Comparison of ENCODE assay signal across 23 mouse cellular contexts in the genomic region with DNA sequence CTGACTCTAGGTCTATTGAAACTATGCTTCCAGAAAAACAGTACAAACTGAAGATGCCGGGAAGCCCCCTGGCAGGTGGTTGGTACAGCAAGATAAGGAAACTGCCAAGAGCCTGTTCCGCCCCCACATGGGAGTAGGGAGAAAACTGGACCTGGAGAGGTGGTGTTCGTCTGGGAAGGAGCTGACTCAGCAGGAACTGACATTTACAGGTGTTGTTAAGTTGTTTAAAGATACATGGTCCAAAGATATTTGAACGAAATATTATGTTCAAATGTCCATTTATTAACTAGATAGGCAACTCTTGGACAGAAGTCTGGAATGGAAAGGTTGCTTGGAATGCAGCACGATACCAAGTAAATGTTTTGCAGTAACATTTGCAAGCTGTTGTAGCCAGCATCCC. TPM values are rescaled to one million over a fixed set of nuclear protein-coding genes. Genes with fewer than 3 reads are reported as not detected.
DNase-seq lines count a peak whose midpoint lies in the region; ATAC-seq and TF ChIP-seq lines count a peak whose summit lies in the region.
"Had no signal": no experiment of that assay in that cellular context is flagged by ENCODE, and none has a peak within 500 bp of the region (broad histone marks: within the 10 kb centered on the region; RNA-seq: fewer than 3 reads in every experiment).

No protein-coding gene starts in this region.

- H3K27ac ChIP-seq in ES-E14 (ENCODE audit: insufficient read depth, low read depth, low read length, poor library complexity, severe bottlenecking): no peak overlapping the region
- no peak overlapping the region for H3K27ac ChIP-seq in stomach, embryonic 15.5 days
- H3K27ac ChIP-seq in liver, embryonic 11.5 days (ENCODE audit: low read depth, low read length): no peak overlapping the region
- H3K27ac ChIP-seq: embryonic facial prominence, embryonic 12.5 days; forebrain, embryonic 13.5 days; hindbrain, postnatal 0 days; left cerebral cortex, adult 2 months; limb, embryonic 15.5 days; liver, embryonic 15.5 days had no signal

- intact Hi-C loops in heart, postnatal 14 days (cut with DNase I): no loop called here

- in situ Hi-C loops in ES-E14 (cut with MboI; ENCODE audit: low sequenced_read_pairs in 2 of 2, unreplicated experiment in 2 of 2): no loop called here

- H3K4me1 ChIP-seq in ES-E14 (ENCODE audit: control insufficient read depth in 2 of 2, insufficient read depth in 2 of 2, low read length in 2 of 2, poor library complexity in 1 of 2): no peaks in the 10 kb centered on the region
- 0 out of 2 replicates have a peak, but pooled peaks cover 5% of the 10 kb centered on the region for H3K4me1 ChIP-seq in stomach, embryonic 15.5 days
- H3K4me1 ChIP-seq in liver, embryonic 11.5 days (replicated peaks; ENCODE audit: control insufficient read depth, insufficient read depth, low read length): no peaks in the 10 kb centered on the region
- H3K4me1 ChIP-seq: embryonic facial prominence, embryonic 12.5 days; limb, embryonic 15.5 days; liver, embryonic 15.5 days had no signal

- H3K9me3 ChIP-seq in ES-E14 (ENCODE audit: control insufficient read depth, insufficient read depth, low read depth, low read length): no peaks in the 10 kb centered on the region
- H3K9me3 ChIP-seq in stomach, embryonic 15.5 days: no peaks in the 10 kb centered on the region
- H3K9me3 ChIP-seq in liver, embryonic 11.5 days (ENCODE audit: control insufficient read depth, low read length): no peaks in the 10 kb centered on the region
- H3K9me3 ChIP-seq: embryonic facial prominence, embryonic 12.5 days; forebrain, embryonic 13.5 days; limb, embryonic 15.5 days; liver, embryonic 15.5 days had no signal

- 69% methylated on average over 5 of the region's 5 CpGs for WGBS in stomach, embryonic 15.5 days
- WGBS in liver, embryonic 11.5 days: 61% methylated on average over 5 of the region's 5 CpGs

- H3K27me3 ChIP-seq in stomach, embryonic 15.5 days (replicated peaks): no peaks in the 10 kb centered on the region
- H3K27me3 ChIP-seq in liver, embryonic 11.5 days (replicated peaks; ENCODE audit: control insufficient read depth, insufficient read depth, low read length): no peaks in the 10 kb centered on the region
- H3K27me3 ChIP-seq: embryonic facial prominence, embryonic 12.5 days; forebrain, embryonic 13.5 days; limb, embryonic 15.5 days; liver, embryonic 15.5 days; Patski had no signal

- ATAC-seq in stomach, embryonic 15.5 days (ENCODE audit: insufficient read depth, low FRiP score, low read depth): peak; percentile 14; the same call in 1 of the 2 replicates
- no peak for ATAC-seq in liver, embryonic 11.5 days (replicated peaks; ENCODE audit: low FRiP score)
- ATAC-seq: CD4-positive, CD25-positive, alpha-beta regulatory T cell, adult 4 months; forebrain, embryonic 13.5 days; hindbrain, postnatal 0 days; Patski had no signal

- no peak overlapping the region for H3K4me3 ChIP-seq in ES-E14 (ENCODE audit: insufficient read depth in 1 of 2, low read depth in 1 of 2, low read length in 2 of 2, poor library complexity in 1 of 2, severe bottlenecking in 1 of 2)
- H3K4me3 ChIP-seq in stomach, embryonic 15.5 days (replicated peaks): no peak overlapping the region
- H3K4me3 ChIP-seq in liver, embryonic 11.5 days (ENCODE audit: low read depth, low read length): no peak overlapping the region
- H3K4me3 ChIP-seq: embryonic facial prominence, embryonic 12.5 days; forebrain, embryonic 13.5 days; left cerebral cortex, adult 2 months; limb, embryonic 15.5 days; liver, embryonic 15.5 days had no signal

- peak; percentile 84 for DNase-seq in heart, adult 11 months
- DNase-seq in heart, postnatal 14 days: no peak
- peak; percentile 12 to 24 for DNase-seq in lung, adult 18-20 months
- DNase-seq in lung, postnatal 14 days: no peak
- no peak for DNase-seq in ES-E14 (ENCODE audit: low read depth, low spot score)
- DNase-seq in liver, embryonic 11.5 days (ENCODE audit: low spot score): no peak
- DNase-seq: adrenal gland, postnatal 36 days; cerebellum, adult 11-12 months; cerebellum, postnatal 10 days; gastrocnemius, postnatal 10 days; kidney, adult 8-10 months; lung, postnatal 4 days had no signal

- no peaks in the 10 kb centered on the region for H3K36me3 ChIP-seq in ES-E14 (ENCODE audit: control insufficient read depth, insufficient read depth, low read length, poor library complexity, severe bottlenecking)
- no peaks in the 10 kb centered on the region for H3K36me3 ChIP-seq in stomach, embryonic 15.5 days
- no peaks in the 10 kb centered on the region for H3K36me3 ChIP-seq in liver, embryonic 11.5 days (ENCODE audit: control insufficient read depth, insufficient read depth, low read length)
- H3K36me3 ChIP-seq: embryonic facial prominence, embryonic 12.5 days; G1E; limb, embryonic 15.5 days; liver, embryonic 15.5 days had no signal

- H3K9ac ChIP-seq in ES-E14 (ENCODE audit: insufficient read depth, low read depth, low read length, poor library complexity, severe bottlenecking): no peak overlapping the region
- H3K9ac ChIP-seq in stomach, embryonic 15.5 days: no peak overlapping the region
- no peak overlapping the region for H3K9ac ChIP-seq in liver, embryonic 11.5 days (ENCODE audit: low read depth, low read length)
- H3K9ac ChIP-seq: embryonic facial prominence, embryonic 12.5 days; forebrain, embryonic 13.5 days; limb, embryonic 15.5 days; liver, embryonic 15.5 days had no signal

- no peak overlapping the region for H3K4me2 ChIP-seq in stomach, embryonic 15.5 days
- no peak overlapping the region for H3K4me2 ChIP-seq in liver, embryonic 11.5 days
- H3K4me2 ChIP-seq: embryonic facial prominence, embryonic 12.5 days; forebrain, embryonic 13.5 days; heart, embryonic 11.5 days; limb, embryonic 15.5 days; liver, embryonic 15.5 days had no signal

TF ChIP-seq in ES-E14, 5 proteins besides CTCF, POLR2A, EP300 and RAD21:
- 0 out of 2 replicates have a peak, but pooled peaks have one; percentile 50 for TF ChIP-seq MAFK (IDR thresholded peaks at IDR 0.05; ENCODE audit: insufficient read depth, low read depth, low read length)
- no peak for TF ChIP-seq ZNF384 (IDR thresholded peaks at IDR 0.05; ENCODE audit: low read depth, low read length)

RNA-seq across cellular contexts. Expression of a gene that starts 26.2 kb away (rescaled TPM):
- 1 to 10 TPM; 2.4 to 2.9 TPM for total RNA-seq in heart, postnatal 14 days (2021)
- total RNA-seq in ES-E14 (2012; rRNA removed): 0.32 and 0.36 TPM in 2 replicates
- polyA plus RNA-seq in stomach, embryonic 15.5 days (2015; fragmentation: Nextera tagmentation; extraction: Ambion mirVana): 7.3 and 9.5 TPM in 2 replicates
- polyA plus RNA-seq in liver, embryonic 11.5 days (2014; fragmentation: Nextera tagmentation; extraction: Ambion mirVana): 1.1 and 1.3 TPM in 2 replicates
- polyA plus RNA-seq: G1E had no signal

Comparison
In these comparisons a context has a peak if more than half of its experiments do, and no peak if none do; other contexts are left out.
1. DNase-seq: peak in heart, adult 11 months (single experiment) and lung, adult 18-20 months (2 of 2); none in heart, postnatal 14 days (0 of 2), lung, postnatal 14 days (single experiment), ES-E14 (single experiment) and liver, embryonic 11.5 days (single experiment).